Mouse (Mus musculus): ENCODE data around the gene Gm6169. TPM values are rescaled to one million over a fixed set of nuclear protein-coding genes. Genes with fewer than 3 reads are reported as not detected.
"Not testable (repeated sequence)": the region's sequence is repeated elsewhere in the genome, so short reads cannot be mapped to it uniquely, and the experiment has no call there.

The Gm6169 gene
- polyA plus RNA-seq, 1 experiment from 2014 or later = 3.3 TPM

DNA sequence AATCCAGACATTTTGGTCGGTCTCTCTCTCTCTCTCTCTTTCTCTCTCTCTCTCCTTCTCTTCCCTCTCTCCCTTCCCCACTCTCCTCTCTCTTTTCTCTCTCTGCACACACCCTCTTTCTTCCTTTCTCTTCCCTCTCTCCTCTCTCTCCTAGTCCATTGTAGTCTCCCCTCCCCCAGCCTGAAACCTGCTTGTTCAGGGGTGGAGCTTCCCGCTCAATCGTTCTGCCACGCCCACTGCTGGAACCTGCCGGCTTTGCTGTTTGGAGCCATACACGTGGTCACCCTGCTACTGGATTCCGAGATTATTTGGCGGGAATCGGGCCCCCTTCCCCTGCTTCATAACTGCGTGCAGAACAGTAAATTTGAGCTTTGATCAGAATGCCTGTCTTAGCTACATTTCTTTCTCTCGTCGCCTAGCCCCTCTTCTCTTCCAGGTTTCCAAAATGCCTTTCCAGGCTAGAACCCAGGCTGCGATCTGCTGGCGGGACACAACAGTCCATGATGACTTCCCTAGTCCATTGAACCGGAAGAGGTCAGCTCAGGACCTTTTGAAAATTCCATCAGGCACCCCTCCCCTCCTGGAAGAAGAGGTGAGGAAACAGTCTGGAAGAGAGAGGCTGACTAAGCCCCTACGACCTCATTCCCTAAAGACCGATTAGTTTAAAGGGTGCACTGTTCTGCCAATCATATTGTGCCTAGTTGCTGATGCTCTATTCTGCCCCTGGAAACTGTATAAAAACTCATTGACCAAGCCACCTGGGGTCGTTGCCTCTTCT is 34.0 kb downstream of the Gm6169 start:
- H3K4me1 ChIP-seq (ENCODE audit: control insufficient read depth, insufficient read depth, low read length); H3K9ac ChIP-seq (ENCODE audit: low read depth, low read length); H3K27me3 ChIP-seq (ENCODE audit: control insufficient read depth, insufficient read depth, low read length); H3K36me3 ChIP-seq (ENCODE audit: control insufficient read depth, insufficient read depth, low read length); H3K27ac ChIP-seq (ENCODE audit: low read depth, low read length); H3K4me3 ChIP-seq (ENCODE audit: low read depth, low read length); H3K9me3 ChIP-seq (replicated peaks; ENCODE audit: control insufficient read depth, low read length): not testable (repeated sequence)
- H3K4me2 ChIP-seq = peak overlapping the region; percentile 39
- 38% methylated on average over 18 of the region's 18 CpGs for WGBS (ENCODE audit: insufficient replicate concordance)
- ATAC-seq (replicated peaks; ENCODE audit: insufficient number of reproducible peaks, low FRiP score, low TSS enrichment) = 0 out of 2 replicates have a peak, but pooled peaks have one; percentile 8

GRCm38 (mm10) chr13:97064413-97064812 is 34.6 kb downstream of the Gm6169 start:
- Histone ChIP-seq H3K9me3 (replicated peaks; ENCODE audit: control insufficient read depth, low read length) (no peaks in the 10 kb centered on the region), H3K4me1 (ENCODE audit: control insufficient read depth, insufficient read depth, low read length) (0 out of 2 replicates have a peak, but pooled peaks cover 6% of the 10 kb centered on the region), H3K36me3 (ENCODE audit: control insufficient read depth, insufficient read depth, low read length) (no peaks in the 10 kb centered on the region), H3K27me3 (ENCODE audit: control insufficient read depth, insufficient read depth, low read length) (no peaks in the 10 kb centered on the region), H3K9ac (ENCODE audit: low read depth, low read length) (no peak overlapping the region), H3K27ac (ENCODE audit: low read depth, low read length) (0 out of 2 replicates have a peak overlapping the region, but pooled peaks have one; percentile 46), H3K4me3 (ENCODE audit: low read depth, low read length) (no peak overlapping the region), H3K4me2 (peak overlapping the region; percentile 39)
- WGBS (ENCODE audit: insufficient replicate concordance) = 50% methylated on average over 3 of the region's 3 CpGs
- ATAC-seq (replicated peaks; ENCODE audit: insufficient number of reproducible peaks, low FRiP score, low TSS enrichment) = no peak

DNA sequence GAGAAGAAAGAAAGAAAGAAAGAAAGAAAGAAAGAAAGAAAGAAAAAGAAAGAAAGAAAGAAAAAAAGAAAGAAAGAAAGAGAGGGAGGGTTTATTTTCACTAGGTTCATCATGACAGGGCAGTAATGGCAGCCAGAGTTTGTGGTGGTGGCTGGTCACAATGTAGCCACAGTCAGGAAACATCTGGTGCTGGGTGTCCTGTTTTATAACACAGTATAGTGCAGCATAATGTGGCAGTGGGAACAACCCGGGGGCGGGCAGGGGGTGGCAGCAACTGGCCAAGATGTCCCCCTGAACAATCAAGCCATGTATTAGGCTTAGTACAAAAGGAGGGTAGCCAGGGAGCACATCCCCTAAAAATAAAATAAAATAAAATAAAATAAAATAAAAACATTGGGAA is 35.6 kb downstream of the Gm6169 start:
- H3K36me3 ChIP-seq (ENCODE audit: control insufficient read depth, insufficient read depth, low read length) = no peaks in the 10 kb centered on the region
- ATAC-seq (replicated peaks; ENCODE audit: insufficient number of reproducible peaks, low FRiP score, low TSS enrichment) = no peak
- no peaks in the 10 kb centered on the region for H3K9me3 ChIP-seq (replicated peaks; ENCODE audit: control insufficient read depth, low read length)
- WGBS (ENCODE audit: insufficient replicate concordance) = 74% methylated on average over 2 of the region's 2 CpGs
- H3K4me3 ChIP-seq (ENCODE audit: low read depth, low read length) = no peak overlapping the region
- H3K4me1 ChIP-seq (ENCODE audit: control insufficient read depth, insufficient read depth, low read length) = 0 out of 2 replicates have a peak, but pooled peaks cover 6% of the 10 kb centered on the region
- no peaks in the 10 kb centered on the region for H3K27me3 ChIP-seq (ENCODE audit: control insufficient read depth, insufficient read depth, low read length)
- H3K27ac ChIP-seq (ENCODE audit: low read depth, low read length) = no peak overlapping the region
- H3K9ac ChIP-seq (ENCODE audit: low read depth, low read length) = no peak overlapping the region
- H3K4me2 ChIP-seq = no peak overlapping the region

GRCm38 (mm10) chr13:97062151-97062550 is 36.9 kb downstream of the Gm6169 start:
- ATAC-seq (replicated peaks; ENCODE audit: insufficient number of reproducible peaks, low FRiP score, low TSS enrichment) = no peak
- Histone ChIP-seq H3K4me3 (ENCODE audit: low read depth, low read length) (no peak overlapping the region), H3K36me3 (ENCODE audit: control insufficient read depth, insufficient read depth, low read length) (no peaks in the 10 kb centered on the region), H3K4me1 (ENCODE audit: control insufficient read depth, insufficient read depth, low read length) (0 out of 2 replicates have a peak, but pooled peaks cover 2% of the 10 kb centered on the region), H3K9ac (ENCODE audit: low read depth, low read length) (no peak overlapping the region), H3K9me3 (replicated peaks; ENCODE audit: control insufficient read depth, low read length) (no peaks in the 10 kb centered on the region), H3K27me3 (ENCODE audit: control insufficient read depth, insufficient read depth, low read length) (no peaks in the 10 kb centered on the region), H3K4me2 (no peak overlapping the region), H3K27ac (ENCODE audit: low read depth, low read length) (no peak overlapping the region)
- 88% methylated on average over 3 of the region's 3 CpGs for WGBS (ENCODE audit: insufficient replicate concordance)

DNA sequence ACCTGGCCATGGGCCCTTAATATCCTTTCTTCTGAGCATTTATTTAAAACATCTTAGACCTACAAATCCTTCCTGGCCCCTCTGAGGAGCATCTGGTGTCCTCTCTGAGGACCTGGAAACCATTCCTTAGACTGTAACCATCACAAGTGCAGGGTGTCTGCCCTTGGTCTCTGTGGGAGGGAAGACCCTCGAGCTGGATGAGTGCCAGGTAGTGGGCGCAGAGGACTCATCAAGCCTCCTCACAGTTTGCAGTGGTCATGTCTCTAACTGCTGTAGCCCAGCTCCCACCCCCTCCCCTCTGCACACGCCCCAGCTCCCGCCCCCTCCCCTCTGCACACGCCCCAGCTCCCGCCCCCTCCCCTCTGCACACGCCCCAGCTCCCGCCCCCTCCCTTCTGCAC is 38.7 kb downstream of the Gm6169 start:
- ATAC-seq (replicated peaks; ENCODE audit: insufficient number of reproducible peaks, low FRiP score, low TSS enrichment) = no peak
- WGBS (ENCODE audit: insufficient replicate concordance) = 36% methylated on average over 4 of the region's 8 CpGs
- Histone ChIP-seq H3K27ac (ENCODE audit: low read depth, low read length) (no peak overlapping the region), H3K4me3 (ENCODE audit: low read depth, low read length) (no peak overlapping the region), H3K27me3 (ENCODE audit: control insufficient read depth, insufficient read depth, low read length) (no peaks in the 10 kb centered on the region), H3K36me3 (ENCODE audit: control insufficient read depth, insufficient read depth, low read length) (no peaks in the 10 kb centered on the region), H3K9me3 (replicated peaks; ENCODE audit: control insufficient read depth, low read length) (no peaks in the 10 kb centered on the region), H3K4me2 (no peak overlapping the region), H3K4me1 (ENCODE audit: control insufficient read depth, insufficient read depth, low read length) (0 out of 2 replicates have a peak, but pooled peaks cover 2% of the 10 kb centered on the region), H3K9ac (ENCODE audit: low read depth, low read length) (no peak overlapping the region)

DNA sequence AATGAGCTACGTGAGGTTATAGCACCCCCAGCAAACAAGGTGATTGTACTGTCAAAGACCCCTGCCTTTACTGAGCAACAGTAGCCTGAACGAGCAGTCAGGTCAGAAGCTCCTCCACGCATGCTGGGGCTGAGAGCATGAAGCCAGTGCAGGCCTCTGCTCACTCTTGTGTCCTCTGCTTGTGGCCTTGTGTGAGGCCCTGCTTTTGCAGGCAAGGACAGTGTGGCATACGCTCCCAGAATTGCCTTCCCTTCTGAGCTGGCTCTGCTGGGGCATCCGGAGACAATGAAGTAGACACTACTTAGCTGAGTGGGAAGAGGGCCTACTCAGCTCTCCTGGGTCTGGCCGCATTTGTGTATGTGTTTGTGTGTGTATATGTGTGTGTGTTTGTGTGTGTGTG is 39.3 kb downstream of the Gm6169 start:
- WGBS (ENCODE audit: insufficient replicate concordance) = 84% methylated on average over 6 of the region's 6 CpGs
- no peaks in the 10 kb centered on the region for H3K36me3 ChIP-seq (ENCODE audit: control insufficient read depth, insufficient read depth, low read length)
- no peak overlapping the region for H3K4me2 ChIP-seq
- H3K4me3 ChIP-seq (ENCODE audit: low read depth, low read length) = no peak overlapping the region
- no peak overlapping the region for H3K27ac ChIP-seq (ENCODE audit: low read depth, low read length)
- 0 out of 2 replicates have a peak, but pooled peaks cover 2% of the 10 kb centered on the region for H3K4me1 ChIP-seq (ENCODE audit: control insufficient read depth, insufficient read depth, low read length)
- no peaks in the 10 kb centered on the region for H3K27me3 ChIP-seq (ENCODE audit: control insufficient read depth, insufficient read depth, low read length)
- no peak for ATAC-seq (replicated peaks; ENCODE audit: insufficient number of reproducible peaks, low FRiP score, low TSS enrichment)
- no peaks in the 10 kb centered on the region for H3K9me3 ChIP-seq (replicated peaks; ENCODE audit: control insufficient read depth, low read length)
- no peak overlapping the region for H3K9ac ChIP-seq (ENCODE audit: low read depth, low read length)

DNA sequence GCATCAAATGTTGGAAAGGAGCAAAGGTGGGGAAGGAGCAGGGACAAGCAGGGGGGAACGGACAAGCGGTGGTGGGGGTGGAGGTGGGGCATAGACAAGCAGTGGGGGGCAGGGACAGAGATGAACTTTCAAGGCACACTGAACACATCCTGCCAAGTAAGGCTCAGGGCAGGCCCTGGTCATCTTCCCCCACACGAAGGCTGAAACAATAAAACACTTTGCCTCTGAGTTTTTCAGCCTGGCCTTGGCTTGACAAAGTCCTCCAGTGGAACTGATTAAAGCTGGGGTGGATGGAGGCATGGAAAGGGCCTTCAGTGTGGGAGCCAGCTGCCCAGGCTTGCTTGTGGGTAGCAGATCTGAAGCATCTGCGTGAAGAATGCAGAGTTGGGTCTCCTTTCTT is 41.2 kb downstream of the Gm6169 start:
- Histone ChIP-seq H3K9me3 (replicated peaks; ENCODE audit: control insufficient read depth, low read length) (no peaks in the 10 kb centered on the region), H3K27me3 (ENCODE audit: control insufficient read depth, insufficient read depth, low read length) (no peaks in the 10 kb centered on the region), H3K4me1 (ENCODE audit: control insufficient read depth, insufficient read depth, low read length) (no peaks in the 10 kb centered on the region), H3K9ac (ENCODE audit: low read depth, low read length) (no peak overlapping the region), H3K36me3 (ENCODE audit: control insufficient read depth, insufficient read depth, low read length) (no peaks in the 10 kb centered on the region), H3K4me3 (ENCODE audit: low read depth, low read length) (no peak overlapping the region), H3K4me2 (no peak overlapping the region), H3K27ac (ENCODE audit: low read depth, low read length) (no peak overlapping the region)
- WGBS (ENCODE audit: insufficient replicate concordance) = 48% methylated on average over 4 of the region's 4 CpGs
- ATAC-seq (replicated peaks; ENCODE audit: insufficient number of reproducible peaks, low FRiP score, low TSS enrichment) = no peak

DNA sequence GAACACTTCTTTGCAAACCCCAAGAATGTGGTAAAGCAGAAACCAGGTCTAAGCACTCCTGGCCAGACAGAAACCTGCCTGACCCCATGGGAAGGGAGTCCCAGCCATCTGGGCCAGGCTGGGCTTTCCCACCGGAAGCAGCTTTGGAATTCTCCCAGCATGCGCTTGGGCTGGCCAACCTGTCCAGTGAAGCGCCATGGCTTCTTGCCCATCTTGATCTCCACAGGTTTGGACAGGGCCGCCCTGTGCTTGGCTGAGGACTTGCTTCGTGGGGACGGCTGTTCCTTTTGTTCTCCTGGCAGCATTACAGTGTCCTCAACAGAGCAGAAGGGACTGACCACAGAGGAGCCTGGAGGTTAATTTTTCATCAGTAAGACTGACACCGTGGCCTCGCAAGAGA is 45.2 kb downstream of the Gm6169 start:
- Histone ChIP-seq H3K4me2 (no peak overlapping the region), H3K4me1 (ENCODE audit: control insufficient read depth, insufficient read depth, low read length) (no peaks in the 10 kb centered on the region), H3K9ac (ENCODE audit: low read depth, low read length) (no peak overlapping the region), H3K27me3 (ENCODE audit: control insufficient read depth, insufficient read depth, low read length) (no peaks in the 10 kb centered on the region), H3K27ac (ENCODE audit: low read depth, low read length) (no peak overlapping the region), H3K9me3 (replicated peaks; ENCODE audit: control insufficient read depth, low read length) (no peaks in the 10 kb centered on the region), H3K4me3 (ENCODE audit: low read depth, low read length) (no peak overlapping the region), H3K36me3 (ENCODE audit: control insufficient read depth, insufficient read depth, low read length) (no peaks in the 10 kb centered on the region)
- WGBS (ENCODE audit: insufficient replicate concordance) = 74% methylated on average over 8 of the region's 8 CpGs
- no peak for ATAC-seq (replicated peaks; ENCODE audit: insufficient number of reproducible peaks, low FRiP score, low TSS enrichment)

GRCm38 (mm10) chr13:97052667-97053066 is 46.4 kb downstream of the Gm6169 start:
- no peaks in the 10 kb centered on the region for H3K4me1 ChIP-seq (ENCODE audit: control insufficient read depth, insufficient read depth, low read length)
- no peak overlapping the region for H3K9ac ChIP-seq (ENCODE audit: low read depth, low read length)
- H3K27me3 ChIP-seq (ENCODE audit: control insufficient read depth, insufficient read depth, low read length) = no peaks in the 10 kb centered on the region
- ATAC-seq (replicated peaks; ENCODE audit: insufficient number of reproducible peaks, low FRiP score, low TSS enrichment) = no peak
- whole genome bisulfite sequencing (ENCODE audit: insufficient replicate concordance) = 11% methylated on average over 11 of the region's 11 CpGs
- H3K4me2 ChIP-seq = no peak overlapping the region
- no peak overlapping the region for H3K27ac ChIP-seq (ENCODE audit: low read depth, low read length)
- H3K4me3 ChIP-seq (ENCODE audit: low read depth, low read length) = no peak overlapping the region
- H3K9me3 ChIP-seq (replicated peaks; ENCODE audit: control insufficient read depth, low read length) = no peaks in the 10 kb centered on the region
- no peaks in the 10 kb centered on the region for H3K36me3 ChIP-seq (ENCODE audit: control insufficient read depth, insufficient read depth, low read length)
